Mouse (Mus musculus) ES-Bruce4 (cell line): Measurements from ENCODE around the gene 3110082J24Rik.

Source experiments
- CTCF ChIP-seq: IDR thresholded peaks from one replicate; pipeline ENCODE4 v1.8.1; 2011; ENCODE audit warnings: low read depth, low read length
- EP300 ChIP-seq: IDR thresholded peaks from 2 replicates; pipeline ENCODE4 v1.6.1; 2011; ENCODE audit warnings: low read depth, low read length; ENCODE audit not compliant: insufficient read depth
- POLR2A ChIP-seq: IDR thresholded peaks from one replicate; pipeline ENCODE4 v1.8.1; 2011; ENCODE audit warnings: low read length; ENCODE audit not compliant: insufficient read depth

DNA sequence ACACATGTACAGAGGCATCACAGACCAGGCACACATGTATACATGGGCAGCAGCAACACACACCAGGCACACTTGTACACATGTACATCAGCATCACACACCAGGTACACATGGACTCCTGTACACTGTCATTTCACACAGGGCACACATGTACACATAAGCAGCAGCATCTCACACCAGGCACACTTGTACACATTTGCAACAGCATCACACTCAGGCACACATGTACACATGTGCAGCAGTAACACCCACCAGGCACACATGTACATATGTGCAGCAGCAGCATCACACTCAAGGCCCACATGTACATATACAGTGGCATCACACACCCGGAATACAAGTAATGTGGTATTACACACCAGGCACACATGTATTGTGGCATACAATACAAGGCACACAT lies 7.6 kb downstream of the 3110082J24Rik start:
- TF ChIP-seq CTCF = no peak
- no peak for TF ChIP-seq POLR2A
- TF ChIP-seq EP300 = no peak
